Mouse (Mus musculus): ENCODE measurements around the gene Sf3a1.
A peak's percentile ranks its signal among the peaks of the same experiment; 100 is the strongest.
"Not testable (repeated sequence)": the region's sequence is repeated elsewhere in the genome, so short reads cannot be mapped to it uniquely, and the experiment has no call there.

Gene Sf3a1

GRCm38 (mm10) chr11:4159808-4160708 is at the start of gene Sf3a1, which contains the start of gene Ccdc157:
TSS of gene Sf3a1 (plus strand) at chr11:4160350.
TSS of gene Ccdc157 (minus strand) at chr11:4160293.
- peak; percentile 94 for DNase-seq

DNA sequence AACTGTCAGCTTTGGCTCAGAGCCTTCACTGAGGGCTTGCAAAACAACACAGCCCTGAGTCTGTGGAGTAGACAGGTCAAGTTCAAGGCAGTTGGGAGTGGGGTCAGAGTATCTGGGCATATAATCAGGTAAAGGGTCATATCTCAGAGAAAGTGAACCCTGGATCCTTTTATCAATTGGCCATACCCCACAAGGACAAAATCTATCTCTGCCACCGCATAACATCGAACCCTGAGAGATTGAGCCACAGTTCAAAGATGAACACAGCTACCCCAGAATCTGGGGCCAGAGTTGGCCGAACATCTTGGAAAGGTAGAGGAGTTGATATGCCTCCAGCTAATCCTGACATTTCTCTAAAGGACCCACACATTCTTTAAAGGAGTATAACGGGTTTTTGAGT is 48.1 kb upstream of the Sf3a1 start:
- no peak for DNase-seq

DNA sequence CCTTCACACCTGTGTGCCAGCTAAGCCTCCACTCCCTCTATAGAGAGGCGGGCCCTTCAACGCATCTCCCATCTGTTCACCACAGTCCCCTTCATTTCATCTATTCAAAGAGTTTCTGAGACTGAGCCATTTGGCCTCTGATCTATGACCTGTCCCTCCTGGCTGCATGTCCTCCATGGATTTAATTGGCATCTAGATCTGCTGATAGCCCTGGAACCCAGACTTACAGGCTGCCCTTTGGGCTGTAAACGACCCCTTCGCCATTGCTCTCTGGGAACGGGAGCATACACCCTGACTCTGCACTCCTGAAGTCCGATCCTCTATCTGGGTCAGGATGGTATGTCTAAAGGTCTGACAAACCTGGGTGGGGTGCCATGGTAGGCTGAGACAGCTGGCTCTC is 47.3 kb upstream of the Sf3a1 start:
- DNase-seq = no peak

- no peak for DNase-seq
Measured at GRCm38 (mm10) chr11:4113496-4113895, 46.7 kb upstream of the Sf3a1 start.

DNA sequence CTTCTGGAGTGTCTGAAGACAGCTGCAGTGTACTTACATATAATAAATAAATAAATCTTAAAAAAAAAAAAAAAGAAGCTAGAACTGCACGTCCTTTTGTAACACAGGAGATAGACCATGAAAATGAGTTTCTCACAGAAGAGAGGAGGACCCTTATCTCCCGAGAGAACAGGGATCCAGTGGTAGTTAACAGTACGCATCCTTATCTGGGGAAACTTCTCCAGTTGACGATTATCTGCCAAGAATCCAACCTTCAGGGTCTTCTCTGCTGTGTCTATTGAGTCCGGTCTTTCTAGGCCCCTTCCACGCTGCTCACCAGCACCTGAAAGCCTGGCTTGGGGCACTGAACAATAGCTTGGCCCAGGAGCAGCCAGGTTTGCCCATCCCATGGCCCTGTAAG is 46.2 kb upstream of the Sf3a1 start:
- DNase-seq = no peak

- DNase-seq = not testable (repeated sequence)
Measured at GRCm38 (mm10) chr11:4114541-4114940, 45.6 kb upstream of the Sf3a1 start.

- DNase-seq = no peak
Measured at GRCm38 (mm10) chr11:4115407-4115806, 44.7 kb upstream of the Sf3a1 start.

DNA sequence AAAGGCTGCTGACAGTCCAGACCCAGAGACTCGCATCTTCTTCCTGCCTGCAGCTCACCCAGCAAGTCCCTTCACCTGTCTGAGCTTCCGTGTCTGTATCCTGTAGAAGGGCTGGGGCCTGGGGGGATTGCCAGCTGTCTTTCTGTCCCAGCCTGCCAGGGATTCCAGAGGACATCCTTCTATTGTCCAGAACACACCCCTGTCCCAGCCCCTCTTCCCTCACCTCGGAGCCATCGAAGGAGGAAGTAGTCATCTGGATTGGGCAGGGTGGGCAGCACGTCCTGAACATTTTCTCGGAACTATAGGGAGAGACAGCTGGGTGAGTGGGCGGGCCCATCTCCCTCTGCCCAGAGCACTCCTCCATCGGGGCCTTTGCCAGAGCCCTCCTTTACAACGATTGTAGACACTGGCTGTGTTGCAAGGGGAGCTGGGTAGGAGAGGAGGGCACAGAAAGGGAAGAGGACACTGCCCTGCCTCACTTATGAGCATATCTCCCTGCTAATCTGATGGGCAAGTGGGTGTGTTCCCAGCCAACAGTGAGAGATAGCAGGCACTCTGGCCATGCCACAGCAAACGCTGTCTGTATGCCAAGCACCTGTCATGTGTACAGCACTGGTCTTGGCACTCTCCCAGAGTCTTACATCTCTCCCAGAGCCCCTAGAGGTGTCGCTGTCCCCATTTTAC is 43.5 kb upstream of the Sf3a1 start:
- DNase-seq = no peak

- no peak for DNase-seq
Measured at GRCm38 (mm10) chr11:4117372-4118071, 42.6 kb upstream of the Sf3a1 start.

GRCm38 (mm10) chr11:4118081-4118921 is 41.8 kb upstream of the Sf3a1 start:
- peak; percentile 16 for DNase-seq

DNA sequence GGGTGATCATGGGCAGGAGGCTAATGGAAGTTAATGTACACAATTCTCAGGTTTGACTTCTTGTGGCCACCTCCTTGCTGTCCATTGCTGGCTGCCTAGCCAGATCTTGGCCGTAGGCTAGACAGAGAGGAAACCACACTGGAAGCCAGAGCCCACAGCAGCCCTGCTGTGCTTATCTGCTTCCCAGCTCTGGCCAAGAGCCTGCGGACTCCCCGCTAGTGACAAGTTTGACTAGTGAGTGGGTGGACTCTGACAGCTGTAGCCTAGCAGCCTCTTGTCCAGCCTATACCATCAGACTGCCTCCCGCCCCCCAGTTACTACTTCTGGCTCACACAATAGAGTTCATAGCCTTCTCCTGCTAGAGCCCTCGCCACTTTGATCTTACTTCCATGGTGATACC is 40.5 kb upstream of the Sf3a1 start:
- DNase-seq = no peak

DNA sequence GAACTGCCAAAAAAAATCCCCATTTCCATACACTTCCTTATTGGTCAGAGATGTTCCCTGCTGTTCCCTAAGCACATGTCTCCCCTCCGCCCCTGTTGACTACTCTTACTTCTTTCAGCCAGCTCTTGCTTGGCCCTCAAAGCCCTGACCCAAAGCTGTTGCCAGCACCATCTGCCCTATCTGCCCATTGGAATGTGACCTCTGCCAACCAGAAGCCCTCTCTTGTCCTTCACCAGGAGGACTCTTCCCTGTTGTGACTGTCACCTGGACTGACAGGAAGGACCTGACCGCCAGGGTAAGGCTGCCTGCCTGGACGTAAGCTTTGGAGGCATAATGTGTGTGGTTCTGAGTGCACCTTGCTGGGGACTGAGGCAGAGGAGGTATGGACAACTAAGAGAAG is 38.5 kb upstream of the Sf3a1 start:
- no peak for DNase-seq

GRCm38 (mm10) chr11:4122226-4122625 is 37.9 kb upstream of the Sf3a1 start:
- DNase-seq = no peak

GRCm38 (mm10) chr11:4122742-4123579 is 37.2 kb upstream of the Sf3a1 start, which contains the start of gene Sec14l2:
TSS of gene Sec14l2 (minus strand) at chr11:4123415.
- DNase-seq = peak; percentile 31

DNA sequence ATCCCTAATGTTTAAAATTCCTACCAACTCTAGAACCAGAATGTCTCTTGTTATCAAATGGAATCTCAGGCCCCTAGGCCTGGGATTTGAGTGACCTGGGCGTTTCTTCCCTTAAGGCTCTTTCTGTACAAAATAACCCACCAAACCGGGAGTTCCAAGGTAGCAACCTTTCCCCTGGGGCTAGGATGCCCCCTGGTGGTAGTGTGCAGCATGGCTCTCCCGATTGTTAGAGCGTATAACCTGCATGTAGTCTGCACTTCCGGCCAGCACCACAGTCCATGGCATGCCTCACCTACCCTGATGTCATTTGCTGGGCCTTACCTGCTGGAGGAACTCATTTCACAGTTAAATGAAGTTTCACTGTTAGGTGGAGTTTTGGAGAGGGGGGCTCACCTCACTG is 36.2 kb upstream of the Sf3a1 start:
- peak; percentile 27 for DNase-seq

- no peak for DNase-seq
Measured at GRCm38 (mm10) chr11:4127059-4127458, 33.1 kb upstream of the Sf3a1 start.

- not testable (repeated sequence) for DNase-seq
Measured at GRCm38 (mm10) chr11:4128461-4128860, 31.7 kb upstream of the Sf3a1 start.

DNA sequence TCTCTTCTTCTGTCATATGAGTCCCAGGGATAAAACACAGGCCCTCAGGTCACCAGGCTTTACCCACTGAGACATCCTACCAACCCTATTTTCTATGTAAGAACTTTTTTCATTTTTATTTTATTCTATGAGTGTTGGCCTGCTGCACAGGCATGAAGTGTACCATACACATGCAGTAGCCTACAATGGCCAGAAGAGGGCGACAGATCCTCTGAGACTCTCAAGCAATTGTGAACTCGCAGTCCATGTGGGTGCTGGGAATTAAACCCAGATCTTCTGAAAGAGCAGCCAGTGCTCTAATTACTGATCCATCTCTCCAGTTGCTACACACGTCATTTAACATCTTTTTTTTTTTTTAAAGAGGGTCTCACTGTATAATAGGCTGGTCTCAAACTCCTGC is 26.7 kb upstream of the Sf3a1 start:
- peak; percentile 40 for DNase-seq

DNA sequence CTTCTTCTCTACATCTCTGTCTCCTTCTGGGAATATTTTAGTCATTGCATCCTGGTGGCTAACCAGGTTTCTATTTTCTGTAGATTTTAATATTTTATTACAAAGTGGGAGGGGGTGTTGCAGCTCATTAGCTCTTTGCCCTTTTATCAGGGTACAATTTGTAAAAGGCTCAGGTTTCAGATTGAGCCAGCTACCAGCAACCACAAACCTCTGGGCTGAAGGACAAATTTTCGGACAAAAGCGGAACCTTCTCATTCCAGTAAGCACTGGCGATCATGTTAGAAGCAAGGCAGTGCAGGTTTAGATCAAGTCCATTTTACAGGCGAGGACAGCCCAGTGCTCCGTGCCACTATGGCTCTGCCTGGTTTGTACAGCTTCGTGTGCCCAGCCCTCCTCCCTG is 25.8 kb upstream of the Sf3a1 start:
- DNase-seq = no peak

DNA sequence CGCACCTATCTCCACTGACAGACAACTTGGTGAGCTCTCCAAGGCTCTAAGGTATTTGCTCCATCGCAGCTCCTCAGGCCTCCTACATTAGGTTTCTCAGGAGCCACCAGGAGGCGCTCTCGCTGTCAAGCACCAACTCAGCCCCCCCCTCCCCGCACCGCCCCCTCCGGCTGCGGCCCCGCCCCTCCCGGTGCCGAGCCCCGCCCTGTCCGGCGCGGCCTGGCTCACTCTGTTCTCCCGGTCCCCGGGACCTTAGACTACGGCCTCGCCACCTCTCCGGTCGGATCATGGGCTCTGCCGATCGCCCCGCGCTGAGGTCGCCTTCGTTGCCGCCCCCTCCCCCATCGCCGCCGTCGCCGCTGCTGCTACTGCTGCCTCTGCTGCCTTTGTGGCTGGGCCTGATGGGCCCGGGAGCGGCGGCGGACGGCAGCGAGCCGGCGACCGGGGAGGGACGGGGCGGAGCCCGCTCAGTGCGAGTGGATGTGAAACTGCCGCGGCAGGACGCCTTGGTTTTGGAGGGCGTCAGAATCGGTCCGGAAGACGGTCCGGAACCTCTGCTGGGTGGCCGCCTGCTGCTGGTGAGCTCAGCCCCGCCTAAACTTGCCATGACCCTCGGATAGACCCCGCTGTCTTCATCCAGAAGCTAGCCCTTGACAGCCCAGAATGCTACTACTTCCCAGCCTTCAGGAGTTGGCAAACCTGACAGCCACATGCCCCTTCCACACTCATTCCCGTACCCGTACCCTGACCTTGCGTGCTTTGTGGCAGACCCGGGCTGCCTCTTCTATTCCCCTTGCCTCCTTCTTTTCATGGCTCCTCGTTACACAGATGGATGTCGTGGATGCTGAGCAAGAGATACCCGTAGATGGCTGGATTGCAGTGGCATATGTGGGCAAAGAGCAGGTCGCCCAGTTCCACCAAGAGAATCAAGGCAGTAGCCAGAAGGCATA is 24.9 kb upstream of the Sf3a1 start, which contains the start of gene Rnf215:
TSS of gene Rnf215 (plus strand) at position 217 of the 950 bp plus-strand sequence.
- DNase-seq = peak; percentile 86
